Mouse (Mus musculus) brain, embryonic 14.5 days (tissue): ENCODE data around the gene Fars2.

Source experiments
- CTCF ChIP-seq: fragments of 200-500 bp; IDR thresholded peaks from 2 replicates; pipeline ENCODE4 v1.5.1; 2012; ENCODE audit warnings: inconsistent platforms, mild to moderate bottlenecking, moderate library complexity, borderline replicate concordance; ENCODE audit not compliant: insufficient read depth, insufficient read length; ENCODE audit errors: extremely low read depth
- POLR2A ChIP-seq: fragments of 200-500 bp; IDR thresholded peaks from 2 replicates; pipeline ENCODE4 v1.6.1; 2012; ENCODE audit warnings: mild to moderate bottlenecking, inconsistent platforms, borderline replicate concordance; ENCODE audit not compliant: poor library complexity, insufficient read depth, insufficient read length, severe bottlenecking; ENCODE audit errors: extremely low read depth

DNA sequence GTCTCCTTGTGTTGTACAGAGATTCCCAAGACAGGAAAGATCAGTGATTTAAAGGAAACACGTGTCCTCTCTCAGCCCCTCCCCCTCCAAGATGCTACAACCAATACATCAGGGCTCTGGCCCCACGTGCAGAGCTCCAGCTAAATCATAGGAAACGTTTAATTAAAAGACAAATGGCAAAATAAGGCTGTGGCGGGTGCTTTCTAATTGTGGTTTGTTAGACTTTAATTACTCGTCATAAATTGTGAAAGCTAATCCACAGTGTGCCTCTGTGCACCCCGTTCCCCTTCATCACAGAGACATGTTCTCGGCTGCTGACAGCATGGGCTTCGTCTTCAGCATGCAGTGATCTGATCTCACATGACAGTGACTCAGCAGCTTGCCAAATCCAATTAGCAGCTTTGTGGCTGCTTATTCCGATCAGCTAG lies 400.9 kb downstream of the Fars2 start:
- TF ChIP-seq CTCF (no peak), POLR2A (no peak)
